Comparison of ENCODE assay signal across 8 mouse cellular contexts in the genomic region with DNA sequence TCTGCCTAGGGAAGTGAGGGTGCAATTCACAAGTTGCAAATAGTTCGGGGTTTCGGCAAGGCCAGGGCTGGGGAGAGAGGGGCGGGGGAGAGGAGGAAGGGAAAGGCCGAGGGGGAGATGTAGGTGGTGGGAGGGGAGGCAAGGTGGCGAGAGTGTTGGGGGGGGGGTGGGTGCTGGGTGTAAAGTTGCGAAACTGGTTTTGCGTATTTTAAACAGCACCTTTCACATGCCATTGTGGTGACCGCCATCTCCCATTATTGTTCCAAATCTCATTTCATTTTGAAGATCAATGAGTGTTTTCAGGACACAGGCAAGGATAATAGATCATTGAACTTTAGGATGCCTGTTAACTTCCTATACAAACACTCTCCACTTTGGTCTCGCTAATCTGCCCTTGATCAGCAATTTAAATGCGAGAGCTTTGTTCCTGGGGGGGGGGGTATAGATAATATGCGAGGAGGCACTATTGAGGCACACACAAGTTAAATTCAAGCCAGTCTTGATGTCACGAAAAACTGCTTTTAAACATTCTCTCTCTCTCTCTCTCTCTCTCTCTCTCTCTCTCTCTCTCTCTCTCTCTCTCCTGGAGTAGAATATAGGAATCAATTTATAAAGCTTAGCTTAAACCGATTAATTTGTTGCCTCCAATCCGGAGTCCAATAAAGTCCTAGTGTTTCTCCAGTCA. TPM values are rescaled to one million over a fixed set of nuclear protein-coding genes. Genes with fewer than 3 reads are reported as not detected.
DNase-seq lines count a peak whose midpoint lies in the region; ATAC-seq and TF ChIP-seq lines count a peak whose summit lies in the region.

No protein-coding gene starts in this region.

- no peaks in the 10 kb centered on the region for H3K9me3 ChIP-seq in heart, embryonic 13.5 days
- H3K9me3 ChIP-seq in MEL (replicated peaks; ENCODE audit: insufficient read depth, low read length), result no peaks in the 10 kb centered on the region
- H3K9me3 ChIP-seq in hindbrain, embryonic 13.5 days, result no peaks in the 10 kb centered on the region
- no peaks in the 10 kb centered on the region for H3K9me3 ChIP-seq in midbrain, embryonic 14.5 days (ENCODE audit: control insufficient read depth, low read length)

- no peak for TF ChIP-seq CTCF in MEL (IDR thresholded peaks at IDR 0.05 in 2 of 3, conservative IDR thresholded peaks at IDR 0.05 in 1 of 3; ENCODE audit: control insufficient read depth in 1 of 3, insufficient read depth in 1 of 3, low read depth in 2 of 3, low read length in 3 of 3, poor library complexity in 1 of 3, severe bottlenecking in 1 of 3)

- no peak for TF ChIP-seq EP300 in MEL (IDR thresholded peaks at IDR 0.05; ENCODE audit: low read depth in 1 of 2, low read length in 2 of 2)

- peak overlapping the region; percentile 99 for H3K9ac ChIP-seq in heart, embryonic 13.5 days
- H3K9ac ChIP-seq in MEL (ENCODE audit: control insufficient read depth, low read depth, low read length, poor library complexity, severe bottlenecking), result peak overlapping the region; percentile 94
- H3K9ac ChIP-seq in hindbrain, embryonic 13.5 days, result peak overlapping the region; percentile 96
- H3K9ac ChIP-seq in midbrain, embryonic 14.5 days (replicated peaks; ENCODE audit: low read length), result peak overlapping the region; percentile 84

- WGBS in heart, embryonic 13.5 days, result 2% methylated on average over 14 of the region's 14 CpGs
- under 1% methylated on average over 14 of the region's 14 CpGs for WGBS in hindbrain, embryonic 13.5 days
- WGBS in midbrain, embryonic 14.5 days, result 0% methylated on average over 14 of the region's 14 CpGs

- peak in 1 of 2 experiments; percentile 43; a peak in 1 of 4 replicates for TF ChIP-seq POLR2A in MEL (IDR thresholded peaks at IDR 0.05; ENCODE audit: control insufficient read depth in 1 of 2, insufficient read depth in 1 of 2, low read depth in 1 of 2, low read length in 2 of 2, poor library complexity in 1 of 2)

- no peak for TF ChIP-seq RAD21 in MEL (IDR thresholded peaks at IDR 0.05; ENCODE audit: low read depth, low read length)

- H3K4me1 ChIP-seq in heart, embryonic 13.5 days, result peaks cover 43% of the 10 kb centered on the region
- peaks cover 5 to 19% of the 10 kb centered on the region in 2 experiments for H3K4me1 ChIP-seq in MEL (ENCODE audit: control insufficient read depth in 1 of 2, insufficient read depth in 2 of 2, low read length in 2 of 2)
- peaks cover 57% of the 10 kb centered on the region for H3K4me1 ChIP-seq in hindbrain, embryonic 13.5 days (replicated peaks)
- H3K4me1 ChIP-seq in midbrain, embryonic 14.5 days (ENCODE audit: control insufficient read depth, insufficient read depth, low read length), result peaks cover 28% of the 10 kb centered on the region

- H3K4me2 ChIP-seq in heart, embryonic 13.5 days, result peak overlapping the region; percentile 97
- peak overlapping the region; percentile 90 for H3K4me2 ChIP-seq in hindbrain, embryonic 13.5 days
- H3K4me2 ChIP-seq in midbrain, embryonic 14.5 days (ENCODE audit: low read length), result peak overlapping the region; percentile 71

- intact Hi-C loops in heart, postnatal 36 days (cut with DNase I), result loop anchor here (5.0 kb wide), 2 partner anchors 370 to 900 kb away; partner anchors contain the start of genes Hs2st1 and Selenof

- H3K27ac ChIP-seq in heart, embryonic 13.5 days (replicated peaks), result peak overlapping the region; percentile 99
- peak overlapping the region; percentile 50 for H3K27ac ChIP-seq in MEL (ENCODE audit: control insufficient read depth, low read depth, low read length)
- peak overlapping the region; percentile 99 for H3K27ac ChIP-seq in hindbrain, embryonic 13.5 days
- H3K27ac ChIP-seq in midbrain, embryonic 14.5 days (replicated peaks; ENCODE audit: low read depth, low read length), result peak overlapping the region; percentile 66

- DNase-seq in heart, postnatal 36 days, result no peak
- DNase-seq in MEL (ENCODE audit: low read depth, low spot score), result peak; percentile 57
- peak; percentile 40 for DNase-seq in midbrain, embryonic 14.5 days
- no peak for DNase-seq in layer of hippocampus, adult 9-11 months
- DNase-seq in retina, embryonic 14.5 days (ENCODE audit: low spot score), result no peak
- no peak for DNase-seq in adrenal gland, adult 18-20 months (ENCODE audit: low spot score in 2 of 2)

- H3K36me3 ChIP-seq in heart, embryonic 13.5 days, result peaks cover 18% of the 10 kb centered on the region
- peaks cover 0 to 18% of the 10 kb centered on the region in 2 experiments; a peak in 3 of 4 replicates for H3K36me3 ChIP-seq in MEL (ENCODE audit: control insufficient read depth in 1 of 2, insufficient read depth in 2 of 2, low read length in 2 of 2)
- peaks cover 3% of the 10 kb centered on the region; the same call in 1 of the 2 replicates for H3K36me3 ChIP-seq in hindbrain, embryonic 13.5 days
- no peaks in the 10 kb centered on the region for H3K36me3 ChIP-seq in midbrain, embryonic 14.5 days (ENCODE audit: control insufficient read depth, insufficient read depth, low read length)

- no peaks in the 10 kb centered on the region for H3K27me3 ChIP-seq in heart, embryonic 13.5 days (replicated peaks)
- no peaks in the 10 kb centered on the region for H3K27me3 ChIP-seq in MEL (ENCODE audit: control insufficient read depth in 1 of 2, insufficient read depth in 2 of 2, low read length in 2 of 2)
- no peaks in the 10 kb centered on the region for H3K27me3 ChIP-seq in hindbrain, embryonic 13.5 days
- H3K27me3 ChIP-seq in midbrain, embryonic 14.5 days (ENCODE audit: control insufficient read depth, insufficient read depth, low read length), result no peaks in the 10 kb centered on the region

- peak overlapping the region; percentile 94 for H3K4me3 ChIP-seq in heart, embryonic 13.5 days
- peak overlapping the region; percentile 87 to 96 for H3K4me3 ChIP-seq in MEL (ENCODE audit: control insufficient read depth in 1 of 2, insufficient read depth in 1 of 2, low read depth in 2 of 2, low read length in 2 of 2)
- H3K4me3 ChIP-seq in hindbrain, embryonic 13.5 days, result peak overlapping the region; percentile 81
- peak overlapping the region; percentile 66 for H3K4me3 ChIP-seq in midbrain, embryonic 14.5 days (replicated peaks; ENCODE audit: low read depth, low read length)

- ATAC-seq in heart, embryonic 13.5 days (ENCODE audit: extremely low read depth, insufficient number of reproducible peaks, low FRiP score, low TSS enrichment), result no peak
- no peak for ATAC-seq in hindbrain, embryonic 13.5 days (ENCODE audit: low FRiP score)
- ATAC-seq in midbrain, embryonic 14.5 days (ENCODE audit: low FRiP score, low TSS enrichment), result no peak

- H3K79me2 ChIP-seq in MEL (ENCODE audit: control insufficient read depth, insufficient read depth, low read length, poor library complexity), result peaks cover 24% of the 10 kb centered on the region

TF ChIP-seq in MEL, 35 proteins besides CTCF, POLR2A, EP300 and RAD21:
- TF ChIP-seq MEF2A (IDR thresholded peaks at IDR 0.05; ENCODE audit: extremely low read depth, insufficient replicate concordance, low read depth, low read length, poor library complexity, severe bottlenecking) (no peak), ZMIZ1 (IDR thresholded peaks at IDR 0.05; ENCODE audit: low read depth, low read length) (no peak), RCOR1 (IDR thresholded peaks at IDR 0.05; ENCODE audit: low read depth, low read length) (no peak), ZKSCAN1 (IDR thresholded peaks at IDR 0.05; ENCODE audit: low read depth, low read length) (no peak), MAZ (IDR thresholded peaks at IDR 0.05; ENCODE audit: low read depth, low read length) (0 out of 2 replicates have a peak, but pooled peaks have one; percentile 54), JUND (IDR thresholded peaks at IDR 0.05; ENCODE audit: low read depth, low read length) (peak; percentile 89), NELFE (IDR thresholded peaks at IDR 0.05; ENCODE audit: low read depth, low read length) (0 out of 2 replicates have a peak, but pooled peaks have one; percentile 18), MXI1 (IDR thresholded peaks at IDR 0.05; ENCODE audit: low read depth, low read length) (no peak; the same call in 1 of the 2 replicates)

RNA-seq across cellular contexts. Expression of gene Lmo4, which starts 2.3 kb away (rescaled TPM):
- 37.4 and 47.1 TPM in 2 replicates for polyA plus RNA-seq in heart, embryonic 13.5 days (2015; fragmentation: Nextera tagmentation; extraction: Ambion mirVana)
- total RNA-seq in heart, postnatal 36 days (2021), result 10 to 100 TPM; 31.4 to 34.5 TPM
- 13.7 and 14.9 TPM in 2 replicates for total RNA-seq in MEL (2012; rRNA removed)
- polyA plus RNA-seq in MEL (2012; ENCODE audit: insufficient read depth in 1 of 2, insufficient read length in 2 of 2, low read depth in 1 of 2, low replicate concordance in 2 of 2, missing spikeins in 1 of 2), result 10 to 100 TPM in 1 of 2 experiments, not detected in 1; 29.3 TPM
- 99.1 and 107 TPM in 2 replicates for polyA plus RNA-seq in hindbrain, embryonic 13.5 days (2015; fragmentation: Nextera tagmentation; extraction: Ambion mirVana)
- polyA plus RNA-seq in midbrain, embryonic 14.5 days (2014; fragmentation: Nextera tagmentation; extraction: Ambion mirVana), result 67.5 and 87.9 TPM in 2 replicates
- 10 to 100 TPM; 38.6 to 87.8 TPM for total RNA-seq in adrenal gland, adult 18-20 months (2021)

Comparison
In these comparisons a context has a peak if more than half of its experiments do, and no peak if none do; other contexts are left out.
1. DNase-seq: peak in MEL (single experiment) and midbrain, embryonic 14.5 days (single experiment); none in heart, postnatal 36 days (0 of 2), layer of hippocampus, adult 9-11 months (single experiment), retina, embryonic 14.5 days (single experiment) and adrenal gland, adult 18-20 months (0 of 2).
2. Peak in every context shown above with its lines, with median percentiles within 50 percentile points of each other: H3K27ac ChIP-seq, H3K4me2 ChIP-seq, H3K4me3 ChIP-seq and H3K9ac ChIP-seq.